Mouse (Mus musculus): ENCODE measurements around the gene Per1.

The Per1 gene

DNA sequence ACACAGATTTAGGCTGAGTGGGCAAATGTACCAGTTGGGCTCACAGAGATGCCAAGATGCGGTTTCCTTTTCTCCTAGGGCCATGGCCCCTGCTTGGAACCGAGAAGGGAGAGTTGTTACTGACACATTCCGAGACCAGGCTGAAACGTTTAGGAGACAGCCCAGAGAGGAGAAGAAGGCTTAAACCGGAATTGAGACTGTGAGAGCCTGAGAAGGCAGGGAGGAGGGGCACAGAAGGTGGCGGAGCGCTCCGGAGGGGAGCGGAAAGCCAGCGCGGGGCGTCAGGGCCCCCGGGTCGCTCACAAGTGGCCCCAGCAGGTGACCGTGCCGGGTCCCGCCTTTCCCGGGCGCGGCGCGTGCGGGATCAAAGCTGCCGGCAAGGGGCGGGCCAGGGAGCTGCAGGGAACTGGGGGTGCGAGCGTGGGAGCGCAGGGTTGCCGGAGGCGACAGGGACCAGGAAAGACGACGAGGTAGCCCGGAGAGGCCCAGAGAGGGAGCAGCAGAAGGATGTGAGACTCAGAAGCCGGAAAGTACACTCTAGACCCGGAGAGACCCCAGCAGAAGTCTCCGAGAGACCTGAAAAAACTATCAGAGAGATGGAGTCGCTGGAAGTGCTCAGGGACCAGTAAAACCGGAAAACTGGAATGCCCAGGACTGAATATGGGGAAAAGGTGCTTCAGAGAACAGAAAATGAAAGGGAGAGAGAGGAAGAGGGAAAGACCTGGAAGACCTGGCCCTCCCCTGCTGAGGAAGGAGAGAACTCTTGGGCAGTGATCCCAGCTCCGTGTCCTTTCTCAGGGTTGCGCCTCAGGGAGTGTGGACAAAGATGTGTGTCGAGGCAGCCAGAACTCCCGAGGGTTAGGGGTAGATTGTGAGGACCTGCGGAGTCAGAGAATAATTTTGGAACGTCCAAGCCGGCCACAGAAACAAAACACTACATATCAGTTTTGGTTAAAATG is 23.0 kb downstream of the Per1 start:
- peak; percentile 77 to 82 for DNase-seq

DNA sequence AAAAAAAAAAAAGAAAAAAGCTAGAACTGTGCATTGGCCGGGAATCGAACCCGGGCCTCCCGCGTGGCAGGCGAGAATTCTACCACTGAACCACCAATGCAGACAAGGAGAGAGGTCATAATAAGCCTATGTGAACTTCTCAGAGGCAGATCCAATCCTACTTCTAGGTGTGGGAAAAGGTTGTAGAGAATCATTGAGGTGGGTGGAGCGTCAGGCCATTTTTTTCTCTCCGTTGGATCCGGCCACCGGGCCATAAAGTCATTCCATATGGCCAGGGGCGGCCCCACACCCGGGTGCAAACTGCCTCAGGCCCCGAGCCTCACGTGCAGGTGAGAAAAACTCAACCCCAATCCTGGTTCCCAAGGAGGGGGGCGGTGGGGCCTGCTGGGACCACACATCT is 23.7 kb downstream of the Per1 start:
- peak; percentile 79 to 87 for DNase-seq

DNA sequence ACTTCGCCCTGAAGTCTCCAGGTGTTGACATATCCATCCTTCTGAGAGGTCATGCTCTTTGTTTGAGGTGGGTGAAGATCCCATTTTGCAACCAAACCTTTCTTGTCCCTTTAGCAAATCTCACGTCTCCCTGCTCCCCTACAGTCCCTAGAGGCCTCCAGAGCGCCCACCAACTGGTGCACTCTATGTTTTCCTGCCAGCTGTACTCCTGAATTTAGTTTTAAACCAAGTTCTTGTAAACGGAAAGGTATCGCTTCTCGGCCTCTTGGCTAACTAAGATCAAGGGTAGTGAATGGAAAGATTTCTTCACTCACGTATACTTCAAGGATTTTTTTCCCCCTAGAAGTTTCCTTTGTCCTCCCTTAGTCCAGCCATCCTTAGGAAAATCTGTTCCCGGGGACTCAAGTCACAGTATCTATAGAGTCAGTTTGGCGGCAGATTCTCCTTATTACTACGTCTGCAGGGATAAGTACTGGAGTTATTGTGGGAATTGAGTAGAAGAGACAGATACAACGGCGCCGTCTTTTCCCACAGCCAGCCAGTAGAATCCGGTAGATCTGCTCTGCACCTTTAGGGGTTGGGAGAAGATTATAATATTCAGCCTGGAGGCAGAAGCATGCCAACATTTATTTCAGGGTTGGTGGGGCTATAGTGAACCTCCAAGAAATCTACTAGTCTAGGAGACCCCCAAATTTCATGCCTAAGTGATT is 24.6 kb downstream of the Per1 start:
- no peak for DNase-seq

DNA sequence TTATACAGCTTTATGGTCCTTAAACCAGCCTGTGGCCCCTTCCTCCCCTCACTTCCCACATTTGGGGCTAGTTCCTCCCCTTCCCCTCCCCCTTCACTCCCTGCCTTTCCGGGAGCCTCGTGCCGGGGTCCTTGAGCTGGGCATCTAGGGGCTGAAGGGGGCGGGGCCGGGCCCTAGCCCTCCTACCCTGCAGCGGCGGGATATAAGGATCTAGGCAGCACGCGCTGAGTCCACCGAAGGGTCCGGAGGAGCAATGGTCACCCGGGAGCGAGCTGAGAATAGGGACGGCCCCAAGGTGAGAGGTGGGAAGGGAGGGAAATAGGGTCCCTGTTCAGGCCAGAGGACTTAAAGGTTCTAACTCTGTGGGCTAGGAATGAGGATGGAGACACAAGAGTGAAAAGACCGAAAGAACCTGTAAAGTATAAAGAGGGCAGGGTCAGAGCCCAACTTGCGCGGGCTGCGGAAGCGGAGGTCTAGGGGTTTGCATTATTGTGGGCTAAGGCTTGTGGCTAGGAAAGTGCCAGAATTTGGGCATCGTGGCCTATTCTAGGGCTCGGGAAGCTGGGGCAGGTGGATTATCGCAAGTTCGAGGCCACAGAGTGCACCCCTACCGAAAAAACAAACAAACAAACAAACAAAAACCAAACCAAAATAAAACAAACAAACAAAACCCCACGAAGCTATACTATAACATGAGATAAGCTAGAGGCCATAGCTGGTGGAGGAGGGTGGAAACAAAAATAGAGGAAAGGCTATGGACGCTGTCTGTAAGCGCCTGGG is 25.4 kb downstream of the Per1 start, which contains the start of gene Hes7:
Gene Hes7 (plus strand): TSS at position 184 of the 780 bp plus-strand sequence.
- DNase-seq: no peak

DNA sequence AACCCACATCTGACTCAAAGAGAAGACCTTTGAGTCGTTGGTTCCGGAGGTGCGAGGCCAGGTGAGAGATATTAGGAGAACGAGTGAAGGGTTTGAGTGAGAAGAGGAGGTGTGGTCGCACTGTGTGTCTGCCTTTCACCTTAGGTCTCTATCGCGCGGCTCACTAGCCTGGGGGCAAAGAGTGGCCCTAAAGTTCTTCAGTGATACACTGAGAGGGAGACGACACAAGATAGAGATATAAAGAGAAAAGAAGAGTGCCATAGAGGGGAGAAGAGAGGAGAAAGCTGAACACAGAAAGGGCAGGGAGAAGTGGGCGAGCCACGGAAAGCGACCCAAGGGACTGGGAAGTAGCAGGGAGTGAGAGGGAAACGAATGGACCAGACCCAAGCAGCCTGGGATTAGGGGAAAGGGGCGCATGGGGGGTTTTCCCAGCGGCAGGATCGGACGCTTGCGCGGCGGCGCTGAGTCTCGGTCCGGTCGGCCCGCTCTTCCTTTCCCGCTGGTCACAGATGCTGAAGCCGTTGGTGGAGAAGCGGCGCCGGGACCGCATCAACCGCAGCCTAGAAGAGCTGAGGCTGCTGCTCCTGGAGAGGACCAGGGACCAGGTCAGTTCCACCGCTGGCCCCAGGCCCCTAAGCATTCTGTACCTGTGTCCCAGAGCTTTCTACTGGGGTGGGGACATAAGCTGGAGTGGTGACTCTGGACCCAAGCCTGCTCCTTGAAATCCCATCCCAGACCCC is 26.2 kb downstream of the Per1 start:
- DNase-seq: no peak

DNA sequence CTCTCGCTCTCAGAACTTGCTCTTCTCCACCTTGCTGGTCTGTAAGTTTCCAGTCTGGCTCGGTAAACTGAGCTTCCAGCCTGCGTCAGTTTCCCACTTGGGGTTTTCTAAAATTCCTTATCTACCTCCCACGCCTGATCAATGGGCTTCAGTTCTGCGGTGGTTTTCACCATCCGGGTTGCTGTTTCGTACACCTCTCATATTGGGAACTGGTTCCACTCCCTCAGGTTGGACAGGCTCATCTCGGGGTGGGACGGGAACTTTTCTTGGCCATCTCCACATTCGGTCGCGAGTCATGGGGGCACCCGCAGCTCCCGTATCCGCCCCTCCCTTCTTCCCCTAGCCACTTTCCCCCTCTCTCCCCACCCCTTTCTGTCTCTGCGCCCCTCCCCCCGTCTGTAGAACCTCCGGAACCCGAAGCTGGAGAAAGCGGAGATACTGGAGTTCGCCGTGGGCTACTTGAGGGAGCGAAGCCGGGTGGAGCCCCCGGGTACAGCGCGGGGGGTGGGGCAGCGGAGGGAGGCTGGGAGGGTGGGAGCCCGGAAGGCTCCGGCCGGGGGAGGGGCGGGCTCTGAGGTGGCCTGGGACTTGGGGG is 26.8 kb downstream of the Per1 start:
- peak in 1 of 2 experiments; percentile 34 for DNase-seq

DNA sequence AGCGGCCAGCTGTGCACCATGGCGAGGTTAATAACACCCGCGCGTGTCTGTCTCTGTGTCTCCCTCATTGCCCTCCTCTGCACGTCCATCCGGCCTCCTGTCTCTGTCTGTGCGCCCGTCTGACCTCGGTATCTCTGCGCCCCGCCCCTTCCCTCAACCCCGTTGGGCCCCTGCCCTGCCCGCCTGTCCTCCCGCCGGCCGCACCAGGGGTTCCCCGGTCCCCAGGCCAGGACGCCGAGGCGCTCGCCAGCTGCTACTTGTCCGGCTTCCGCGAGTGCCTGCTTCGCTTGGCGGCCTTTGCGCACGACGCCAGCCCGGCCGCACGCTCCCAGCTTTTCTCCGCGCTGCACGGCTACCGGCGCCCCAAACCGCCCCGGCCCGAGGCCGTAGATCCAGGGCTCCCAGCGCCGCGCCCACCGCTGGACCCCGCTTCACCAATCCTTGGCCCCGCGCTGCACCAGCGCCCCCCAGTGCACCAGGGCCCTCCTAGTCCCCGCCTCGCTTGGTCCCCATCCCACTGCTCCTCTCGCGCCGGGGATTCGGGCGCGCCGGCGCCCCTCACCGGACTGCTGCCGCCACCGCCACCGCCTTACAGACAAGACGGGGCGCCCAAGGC is 27.4 kb downstream of the Per1 start, which contains the start of gene 9130213A22Rik:
Gene 9130213A22Rik (minus strand): TSS at position 254 of the 616 bp plus-strand sequence.
- peak; percentile 83 to 86 for DNase-seq

DNA sequence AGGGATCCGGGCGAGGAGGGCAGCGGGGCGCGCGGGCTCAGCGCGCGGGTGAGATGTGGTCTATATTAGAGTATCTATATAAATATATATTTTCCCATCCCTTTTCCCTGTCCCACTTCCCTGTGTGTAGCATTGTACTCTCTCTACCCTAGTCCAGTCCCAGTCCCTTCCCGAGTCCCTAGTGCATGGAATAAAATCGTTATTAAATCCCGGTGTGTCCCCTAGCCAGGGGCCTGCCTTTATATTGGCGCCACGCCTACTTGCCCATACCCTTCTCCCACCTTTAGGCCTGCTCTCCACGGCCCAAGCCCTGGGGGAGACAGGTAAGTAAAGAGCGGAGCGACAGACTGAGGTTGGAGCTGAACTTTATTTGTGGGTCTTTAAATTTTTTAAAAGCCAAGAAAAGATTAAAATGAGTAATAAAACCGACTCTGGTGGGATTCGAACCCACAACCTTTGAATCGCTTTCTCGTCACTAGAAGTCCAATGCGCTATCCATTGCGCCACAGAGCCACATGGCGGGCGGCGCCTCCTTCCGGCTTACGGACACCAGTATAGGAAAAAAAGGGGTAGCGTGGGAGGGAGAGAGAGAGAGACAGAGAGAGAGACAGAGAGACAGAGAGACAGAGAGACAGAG is 28.2 kb downstream of the Per1 start:
- peak; percentile 82 to 86 for DNase-seq

DNA sequence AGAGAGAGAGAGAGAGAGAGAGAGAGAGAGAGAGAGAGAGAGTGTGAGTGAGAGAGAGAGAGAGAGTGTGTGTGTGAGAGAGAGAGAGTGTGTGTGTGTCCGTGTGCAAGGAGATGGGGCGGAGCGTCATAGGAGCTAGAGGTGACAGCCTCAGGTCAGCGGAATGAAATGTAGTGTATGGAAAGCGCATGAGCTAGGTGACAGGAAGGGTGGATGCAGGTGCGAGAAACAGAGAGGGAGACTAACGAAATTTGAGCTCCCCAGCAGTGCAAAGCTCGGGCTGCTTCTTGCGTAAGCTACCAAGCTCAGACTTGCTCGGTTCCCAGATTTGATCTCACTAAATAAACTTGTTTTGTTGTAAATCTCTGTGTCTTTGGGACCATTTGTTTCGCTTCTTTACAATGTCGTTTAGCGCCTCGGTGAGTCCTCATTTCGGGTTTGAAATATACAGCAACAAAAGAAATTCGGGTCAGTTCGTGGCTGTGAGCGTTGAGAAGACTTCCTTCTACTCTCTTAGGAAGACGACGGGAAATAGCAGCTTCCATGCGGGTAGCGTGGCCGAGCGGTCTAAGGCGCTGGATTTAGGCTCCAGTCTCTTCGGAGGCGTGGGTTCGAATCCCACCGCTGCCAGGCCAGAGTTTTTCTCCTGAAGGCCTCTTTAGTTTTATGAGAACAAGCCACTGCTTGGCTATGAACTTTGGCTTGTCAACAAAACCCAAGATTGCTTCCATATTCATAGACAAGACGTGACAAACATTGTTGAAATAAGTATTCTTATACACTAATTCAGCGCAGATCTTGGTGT is 28.9 kb downstream of the Per1 start:
- DNase-seq: peak; percentile 79 to 80

DNA sequence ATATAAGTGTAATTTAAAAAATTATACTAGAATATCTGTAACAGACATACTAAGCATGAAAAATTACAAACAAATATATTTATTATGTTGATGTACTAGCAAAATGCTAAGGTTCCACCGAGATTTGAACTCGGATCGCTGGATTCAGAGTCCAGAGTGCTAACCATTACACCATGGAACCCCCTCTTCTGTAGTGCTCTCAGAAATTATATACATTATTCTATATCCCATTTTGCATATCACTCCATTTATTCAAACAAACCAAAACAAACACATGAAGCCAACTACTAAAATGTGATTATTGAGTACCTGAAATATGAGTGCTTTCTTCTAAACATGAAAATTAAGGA is 29.5 kb downstream of the Per1 start:
- peak; percentile 56 to 65 for DNase-seq

DNA sequence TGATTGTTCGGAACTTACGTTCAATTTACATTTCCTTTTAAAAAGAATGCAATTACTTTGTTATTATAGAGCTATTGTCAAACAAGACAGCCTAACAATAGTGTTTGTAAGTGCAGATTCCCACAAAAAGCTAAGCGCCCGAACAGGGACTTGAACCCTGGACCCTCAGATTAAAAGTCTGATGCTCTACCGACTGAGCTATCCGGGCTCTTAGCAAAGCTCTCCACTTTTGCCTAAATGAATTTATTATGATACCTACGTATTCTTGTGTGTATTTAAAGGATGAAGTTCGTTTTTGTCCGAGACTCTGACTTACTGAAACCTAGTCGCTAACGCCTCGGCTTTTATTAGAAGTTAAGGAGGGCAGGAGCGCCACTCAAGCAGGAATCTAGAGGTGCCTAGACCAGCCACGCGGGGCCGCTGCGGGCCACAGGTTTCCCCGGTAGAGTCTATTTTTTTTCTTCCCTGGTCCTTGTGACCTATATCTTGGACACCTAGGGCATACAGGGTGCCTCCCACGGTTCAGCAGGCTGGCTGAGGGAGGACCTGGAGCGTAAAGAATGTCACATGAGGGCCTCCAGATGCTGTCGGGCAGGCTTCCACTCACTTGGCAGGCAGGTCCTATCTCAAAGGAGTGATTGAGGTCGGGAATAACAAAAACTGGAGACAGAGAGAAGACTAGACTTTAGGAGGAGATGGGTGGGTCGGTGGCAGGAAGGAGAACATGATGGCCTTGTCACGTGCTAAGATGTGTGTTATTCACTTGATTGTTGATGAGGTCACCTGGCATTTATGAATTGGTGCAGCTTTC is 30.2 kb downstream of the Per1 start:
- DNase-seq: peak; percentile 77 to 83

DNA sequence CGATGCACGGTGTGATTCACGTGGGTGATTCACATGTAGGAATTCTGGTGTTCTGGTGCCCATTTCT is 30.7 kb downstream of the Per1 start, which contains the start of gene Aloxe3:
Gene Aloxe3 (plus strand): TSS at position 45 of the 67 bp plus-strand sequence.
- DNase-seq: no peak

DNA sequence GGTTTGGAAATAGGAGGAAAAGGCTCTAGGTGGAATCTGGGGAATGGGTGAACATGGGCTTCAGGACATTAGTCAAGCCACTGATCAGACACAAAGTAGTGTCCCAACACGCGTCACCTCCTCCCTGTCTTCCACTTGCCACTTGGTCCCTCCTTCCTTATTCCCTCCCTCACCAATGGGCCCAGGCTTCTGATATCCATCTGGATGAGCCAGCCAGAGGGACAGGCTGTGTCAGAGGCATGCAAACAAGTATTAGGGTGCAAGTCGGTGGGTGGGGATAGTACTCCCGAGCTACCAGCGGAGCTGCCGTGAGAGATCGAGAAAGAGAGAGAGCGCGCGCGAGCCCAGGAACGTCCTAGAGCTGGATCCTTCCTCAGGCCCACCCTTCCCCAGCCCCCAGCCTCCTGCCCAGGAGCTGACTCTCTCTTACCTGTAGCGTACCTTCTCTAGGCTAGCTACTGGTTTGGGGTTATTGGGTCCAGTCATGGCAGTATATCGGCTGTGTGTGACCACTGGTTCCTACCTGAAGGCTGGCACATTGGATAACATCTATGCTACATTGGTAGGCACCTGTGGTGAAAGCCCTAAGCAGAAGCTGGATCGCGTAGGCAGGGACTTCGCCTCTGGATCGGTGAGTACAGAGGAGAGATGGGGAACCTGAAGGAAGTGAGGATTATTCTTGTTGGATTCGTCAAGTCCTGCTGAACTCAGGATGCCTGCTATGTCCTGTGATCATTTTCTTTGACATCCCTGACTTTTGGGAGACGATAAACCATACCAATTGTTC is 31.1 kb downstream of the Per1 start:
- peak in 1 of 2 experiments; percentile 42 for DNase-seq

DNA sequence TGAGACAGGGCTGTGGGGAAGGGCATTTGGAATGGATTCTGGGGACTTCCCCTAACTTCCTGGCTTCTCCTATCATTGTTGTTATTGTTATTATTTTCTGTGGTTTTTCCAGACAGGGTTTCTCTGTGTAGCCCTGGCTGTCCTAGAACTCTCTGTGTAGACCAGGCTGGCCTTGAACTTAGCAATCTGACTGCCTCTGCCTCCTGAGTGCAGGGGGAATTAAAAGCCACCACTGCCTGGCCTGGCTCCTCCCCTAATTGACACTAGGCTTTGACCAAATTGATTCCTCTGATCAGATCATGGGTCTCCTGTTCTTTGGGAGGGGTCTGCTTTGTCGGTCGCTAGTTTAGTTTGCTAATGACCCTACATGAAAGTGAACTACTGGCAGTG is 31.7 kb downstream of the Per1 start:
- no peak for DNase-seq

DNA sequence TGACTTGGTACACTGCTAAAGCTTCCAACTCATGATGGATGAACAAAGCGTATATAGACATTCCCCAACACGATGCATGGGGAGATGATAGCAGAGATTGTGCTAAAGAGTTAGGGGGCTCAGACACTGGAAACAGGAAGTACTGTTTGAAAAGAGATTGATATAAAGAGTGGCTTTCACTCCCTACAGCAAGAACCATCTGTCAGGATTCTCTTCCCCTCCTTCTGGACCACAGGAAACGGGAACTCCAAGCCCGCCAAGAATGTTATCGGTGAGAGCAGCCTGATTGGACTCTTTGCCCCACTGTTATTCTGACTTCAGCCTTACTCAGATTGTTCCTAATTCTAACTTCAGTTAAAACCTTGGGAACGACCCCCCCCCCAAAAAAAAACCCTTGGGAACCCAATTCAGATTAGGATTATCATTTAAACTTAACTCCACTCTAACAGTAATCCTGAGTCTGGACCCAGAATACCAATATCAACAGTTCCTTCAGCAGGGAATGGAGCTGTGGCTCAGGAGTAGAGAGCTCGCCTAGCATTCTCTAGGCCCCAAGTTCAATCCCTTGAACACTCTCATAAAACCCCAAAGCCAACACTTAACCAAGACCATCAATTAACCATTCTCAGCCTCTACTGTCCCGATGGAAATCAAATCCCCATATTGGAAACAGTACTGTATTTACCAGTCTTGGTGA is 33.6 kb downstream of the Per1 start:
- DNase-seq: no peak

DNA sequence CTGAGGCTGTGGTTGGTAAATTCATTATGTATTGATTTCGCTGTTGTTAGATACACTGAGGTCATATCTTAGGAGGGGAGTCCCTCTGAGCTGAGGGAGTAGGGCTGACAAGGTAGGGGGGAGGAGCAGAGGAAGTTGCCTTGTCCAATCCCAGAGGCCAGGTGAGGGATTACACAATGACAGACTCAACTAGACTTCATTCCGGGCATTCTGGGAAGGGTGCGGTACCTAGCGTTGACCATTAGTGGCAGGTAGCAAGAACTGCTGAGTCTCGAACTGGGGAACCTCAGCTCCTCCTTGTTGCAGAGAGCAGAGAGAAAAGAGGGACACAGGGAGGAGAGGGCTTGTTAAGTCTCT is 38.5 kb downstream of the Per1 start:
- no peak for DNase-seq

DNA sequence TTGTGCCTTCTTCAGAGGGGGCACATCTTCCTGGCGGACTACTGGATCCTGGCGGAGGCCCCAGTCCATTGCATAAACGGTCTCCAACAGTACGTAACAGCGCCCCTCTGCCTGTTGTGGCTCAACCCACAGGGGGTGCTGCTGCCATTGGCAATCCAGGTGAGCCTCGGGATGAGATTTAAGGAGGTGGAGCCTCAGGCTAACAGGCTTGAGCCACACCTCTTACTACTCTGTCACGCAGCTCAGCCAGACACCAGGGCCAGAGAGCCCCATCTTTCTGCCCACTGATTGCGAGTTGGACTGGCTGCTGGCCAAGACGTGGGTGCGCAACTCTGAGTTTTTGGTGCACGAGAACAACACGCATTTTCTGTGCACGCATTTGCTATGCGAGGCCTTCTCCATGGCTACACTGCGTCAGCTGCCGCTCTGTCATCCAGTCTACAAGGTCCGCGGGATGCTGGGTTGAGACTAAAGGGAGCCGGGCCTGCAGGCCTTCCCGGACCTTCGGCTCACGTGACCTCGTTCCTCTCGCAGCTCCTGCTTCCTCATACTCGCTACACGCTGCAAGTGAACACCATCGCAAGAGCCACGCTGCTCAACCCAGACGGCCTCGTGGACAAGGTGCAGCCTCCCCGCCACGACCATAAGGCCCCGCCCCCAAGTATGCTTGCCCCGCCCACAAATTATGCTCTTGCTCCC is 39.1 kb downstream of the Per1 start:
- DNase-seq: peak; percentile 51 to 67

DNA sequence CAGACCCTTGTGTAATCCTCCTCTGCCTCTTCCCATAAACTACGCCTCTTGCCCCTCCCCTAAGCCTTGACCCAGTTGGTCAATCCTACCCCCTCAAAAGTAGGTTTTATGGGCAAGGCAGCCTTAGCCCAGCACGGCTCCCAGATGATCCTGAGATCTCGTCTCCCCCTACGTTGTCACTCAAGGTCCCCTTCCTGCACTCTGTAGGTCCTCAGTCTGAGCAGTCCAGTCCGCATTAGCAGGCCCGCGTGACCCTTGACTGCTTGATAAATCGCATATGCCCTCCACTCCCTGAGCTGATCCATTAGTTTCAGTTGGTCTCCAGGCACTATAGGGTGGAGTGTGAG is 39.6 kb downstream of the Per1 start:
- DNase-seq: no peak

Measured in thymus, postnatal 36 days (tissue).